Mouse (Mus musculus) heart, embryonic 11.5 days (tissue): ENCODE results near the gene Igsf11. TPM values are rescaled to one million over a fixed set of nuclear protein-coding genes. Genes with fewer than 3 reads are reported as not detected.

Experiments used
- ATAC-seq: fragments of 200-750 bp; cut with Nextera tagmentation; replicated peaks from 2 replicates; pipeline ENCODE4 v1.8.0; 2017; ENCODE audit warnings: moderate library complexity; ENCODE audit not compliant: insufficient number of reproducible peaks, low FRiP score, low TSS enrichment
- H3K27ac ChIP-seq: fragments of 300-500 bp; sonication (generic); 2 replicates; pipeline ENCODE4 v1.5.1; 2014; ENCODE audit warnings: mild to moderate bottlenecking, low read depth, low read length
- H3K27me3 ChIP-seq: fragments of 300-500 bp; sonication (generic); 2 replicates; pipeline ENCODE4 v1.6.1; 2014; ENCODE audit warnings: mild to moderate bottlenecking, low read length, mixed read lengths; ENCODE audit not compliant: control insufficient read depth, insufficient read depth
- H3K36me3 ChIP-seq: fragments of 300-500 bp; sonication (generic); 2 replicates; pipeline ENCODE4 v1.6.1; 2014; ENCODE audit warnings: mild to moderate bottlenecking, low read length, moderate library complexity, mixed read lengths; ENCODE audit not compliant: control insufficient read depth, insufficient read depth
- H3K4me1 ChIP-seq: fragments of 300-500 bp; sonication (generic); 2 replicates; pipeline ENCODE4 v1.6.1; 2014; ENCODE audit warnings: low read length; ENCODE audit not compliant: control insufficient read depth, insufficient read depth
- H3K4me2 ChIP-seq: fragments of 300-500 bp; sonication (generic); 2 replicates; pipeline ENCODE4 v1.6.1; 2014; ENCODE audit warnings: mild to moderate bottlenecking, moderate library complexity
- H3K4me3 ChIP-seq: fragments of 300-500 bp; sonication (generic); 2 replicates; pipeline ENCODE4 v1.5.1; 2014; ENCODE audit warnings: low read depth, low read length
- H3K9ac ChIP-seq: fragments of 300-500 bp; sonication (generic); 2 replicates; pipeline ENCODE4 v1.6.1; 2014; ENCODE audit warnings: mild to moderate bottlenecking, low read depth, low read length, moderate library complexity
- H3K9me3 ChIP-seq: fragments of 300-500 bp; sonication (generic); replicated peaks from 2 replicates; pipeline ENCODE4 v1.6.1; 2016; ENCODE audit warnings: low read length; ENCODE audit not compliant: control insufficient read depth
- WGBS: fragments of 180-500 bp; shearing (Covaris S2); extraction: QIAGEN DNeasy Blood & Tissue Kit; methylation state at CpG from one replicate; pipeline ENCODE4 v1.1.7; 2014; ENCODE audit not compliant: insufficient replicate concordance; 5-methylcytosine and 5-hydroxymethylcytosine counted together
- polyA plus RNA-seq: library from polyadenylated mRNA; unstranded; fragments of >200 nt; fragmentation: Nextera tagmentation; extraction: Ambion mirVana; gene quantifications from 2 replicates; pipeline ENCODE4 v1.2.1, GENCODE M21; 2014

The Igsf11 gene
- polyA plus RNA-seq, 1 experiment from 2014 or later, result 0.23 TPM

DNA sequence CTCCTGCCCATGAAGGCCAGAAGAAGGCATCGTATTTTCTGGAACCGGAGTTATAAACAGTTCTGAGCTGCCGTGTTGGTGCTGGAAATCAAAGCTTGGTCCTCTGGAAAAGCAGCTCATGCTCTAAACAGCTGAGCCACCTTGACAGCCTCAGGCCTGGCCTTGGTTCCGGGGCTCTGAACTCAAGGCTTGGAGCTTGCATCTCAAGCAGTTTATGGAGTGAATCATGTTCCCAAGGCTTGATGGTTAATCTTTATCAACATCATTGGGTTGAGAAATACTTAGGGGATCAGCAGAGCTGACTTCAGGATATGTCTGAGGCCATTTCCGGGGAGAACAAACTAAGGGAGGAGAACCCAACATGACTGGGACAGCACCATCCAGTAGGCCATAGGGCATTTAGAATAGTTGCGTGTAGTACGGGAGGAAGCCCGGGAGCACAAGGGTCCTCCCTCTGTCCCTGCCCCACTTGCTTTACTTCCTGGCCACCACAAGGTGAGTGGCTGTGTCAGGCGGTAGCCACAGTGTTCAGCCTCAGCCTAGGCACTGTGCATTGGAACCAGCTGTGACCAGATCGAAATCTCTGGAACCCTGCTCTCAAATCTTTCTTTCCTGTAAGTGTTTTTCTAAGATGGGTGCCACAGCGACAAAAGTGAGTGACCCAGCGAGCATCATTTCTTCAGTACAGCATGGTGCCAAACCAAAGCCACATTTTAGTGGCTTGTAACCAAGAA, 23.7 kb downstream of the Igsf11 start:
- Histone ChIP-seq H3K36me3 (no peaks in the 10 kb centered on the region), H3K4me3 (no peak overlapping the region), H3K4me2 (no peak overlapping the region), H3K27ac (no peak overlapping the region), H3K9me3 (no peaks in the 10 kb centered on the region), H3K9ac (no peak overlapping the region), H3K27me3 (no peaks in the 10 kb centered on the region), H3K4me1 (no peaks in the 10 kb centered on the region)
- 82% methylated on average over 12 of the region's 12 CpGs for WGBS
- no peak for ATAC-seq

DNA sequence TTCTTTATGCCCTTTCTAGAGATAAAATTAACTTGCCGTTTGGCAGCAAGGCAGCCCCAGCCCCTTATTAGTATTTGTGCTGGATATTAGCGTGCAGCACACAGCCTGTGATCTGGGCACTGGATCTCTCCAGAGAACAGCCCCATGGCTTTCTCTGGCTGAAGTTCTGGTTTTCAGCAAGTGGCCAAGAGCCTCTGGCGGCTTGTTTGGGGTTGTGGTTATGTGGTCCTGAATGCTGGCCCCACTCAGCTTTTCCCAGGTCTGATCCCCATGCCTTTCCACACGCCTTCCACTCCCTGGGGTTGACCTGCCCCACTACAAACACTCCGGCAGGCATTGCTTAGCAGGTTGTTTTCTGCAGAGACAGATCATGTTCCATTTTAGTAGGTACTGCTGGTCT, 24.4 kb downstream of the Igsf11 start:
- H3K36me3 ChIP-seq, result no peaks in the 10 kb centered on the region
- no peak overlapping the region for H3K4me2 ChIP-seq
- no peak overlapping the region for H3K27ac ChIP-seq
- no peak overlapping the region for H3K9ac ChIP-seq
- no peaks in the 10 kb centered on the region for H3K9me3 ChIP-seq
- H3K4me3 ChIP-seq, result no peak overlapping the region
- 75% methylated on average over 5 of the region's 5 CpGs for WGBS
- H3K4me1 ChIP-seq, result no peaks in the 10 kb centered on the region
- ATAC-seq, result no peak
- H3K27me3 ChIP-seq, result no peaks in the 10 kb centered on the region

GRCm38 (mm10) chr16:38918121-38918520, 25.6 kb downstream of the Igsf11 start:
- no peak overlapping the region for H3K27ac ChIP-seq
- WGBS, result 84% methylated on average over 2 of the region's 2 CpGs
- H3K9me3 ChIP-seq, result no peaks in the 10 kb centered on the region
- ATAC-seq, result no peak
- H3K4me2 ChIP-seq, result no peak overlapping the region
- H3K4me1 ChIP-seq, result no peaks in the 10 kb centered on the region
- H3K36me3 ChIP-seq, result no peaks in the 10 kb centered on the region
- H3K4me3 ChIP-seq, result no peak overlapping the region
- H3K27me3 ChIP-seq, result no peaks in the 10 kb centered on the region
- no peak overlapping the region for H3K9ac ChIP-seq

- no peaks in the 10 kb centered on the region for H3K27me3 ChIP-seq
- no peak overlapping the region for H3K4me2 ChIP-seq
- 81% methylated on average over 5 of the region's 5 CpGs for WGBS
These were observed 28.0 kb downstream of the Igsf11 start for GRCm38 (mm10) chr16:38920488-38920887.

DNA sequence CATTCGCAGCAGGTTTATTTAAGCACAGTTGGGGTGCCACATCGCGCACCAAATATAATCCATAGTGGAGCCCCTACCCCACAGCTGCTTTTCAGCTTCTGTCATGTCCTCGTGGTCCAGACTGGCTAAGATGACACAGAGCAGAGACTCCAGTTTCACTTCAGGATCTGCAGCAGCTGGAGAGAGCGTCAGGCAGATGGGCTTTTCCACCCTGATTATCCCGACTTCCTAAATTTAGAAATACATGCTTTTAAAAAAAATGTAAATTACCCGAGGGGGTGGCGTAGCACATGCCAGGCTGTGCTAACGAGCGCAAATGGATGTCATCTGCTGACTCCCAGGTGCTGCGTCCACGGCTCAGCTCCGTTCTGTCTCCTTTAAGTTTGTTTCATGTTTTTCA, 32.5 kb downstream of the Igsf11 start:
- peak overlapping the region; percentile 17 for H3K4me2 ChIP-seq
- 56% methylated on average over 13 of the region's 13 CpGs for WGBS

More at GRCm38 (mm10) chr16:38920488-38920887, 28.0 kb downstream of the Igsf11 start:
- H3K4me1 ChIP-seq, result no peaks in the 10 kb centered on the region
- H3K9ac ChIP-seq, result no peak overlapping the region
- H3K36me3 ChIP-seq, result no peaks in the 10 kb centered on the region
- H3K27ac ChIP-seq, result no peak overlapping the region
- no peak for ATAC-seq
- no peaks in the 10 kb centered on the region for H3K9me3 ChIP-seq
- H3K4me3 ChIP-seq, result no peak overlapping the region

DNA sequence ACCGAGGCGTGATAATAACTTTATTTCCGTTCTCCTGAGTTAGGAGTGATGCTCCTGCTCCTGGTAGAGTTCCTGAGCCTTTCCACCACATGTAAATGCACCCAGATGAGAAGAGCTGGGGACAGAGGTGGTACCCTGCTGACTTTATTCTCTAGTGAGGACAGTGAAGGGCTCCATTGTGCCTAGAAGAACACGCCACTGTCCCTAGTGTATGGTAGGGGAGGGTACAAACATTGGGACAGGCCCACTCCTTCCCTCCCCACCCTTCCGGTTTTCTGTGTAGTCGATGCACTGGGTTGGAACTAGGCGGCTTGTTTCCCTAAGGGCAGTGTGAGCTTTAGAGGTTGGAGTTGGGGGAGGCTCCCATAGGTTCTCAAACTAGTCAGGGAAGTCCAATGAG, 36.3 kb downstream of the Igsf11 start:
- Histone ChIP-seq H3K27me3 (no peaks in the 10 kb centered on the region), H3K36me3 (no peaks in the 10 kb centered on the region), H3K4me3 (no peak overlapping the region), H3K9ac (no peak overlapping the region), H3K27ac (no peak overlapping the region), H3K4me2 (no peak overlapping the region), H3K9me3 (no peaks in the 10 kb centered on the region), H3K4me1 (no peaks in the 10 kb centered on the region)
- 80% methylated on average over 7 of the region's 7 CpGs for WGBS
- ATAC-seq, result no peak

More for the DNA sequence above, 32.5 kb downstream of the Igsf11 start:
- Histone ChIP-seq H3K27ac (no peak overlapping the region), H3K4me1 (no peaks in the 10 kb centered on the region), H3K27me3 (no peaks in the 10 kb centered on the region), H3K9ac (no peak overlapping the region), H3K9me3 (no peaks in the 10 kb centered on the region), H3K4me3 (no peak overlapping the region), H3K36me3 (no peaks in the 10 kb centered on the region)
- ATAC-seq, result no peak

- no peaks in the 10 kb centered on the region for H3K27me3 ChIP-seq
- no peaks in the 10 kb centered on the region for H3K36me3 ChIP-seq
- no peak overlapping the region for H3K4me2 ChIP-seq
- no peaks in the 10 kb centered on the region for H3K9me3 ChIP-seq
- ATAC-seq, result no peak
- H3K9ac ChIP-seq, result no peak overlapping the region
- H3K4me3 ChIP-seq, result no peak overlapping the region
- no peak overlapping the region for H3K27ac ChIP-seq
- 63% methylated on average over 6 of the region's 6 CpGs for WGBS
- H3K4me1 ChIP-seq, result no peaks in the 10 kb centered on the region
These were observed 39.0 kb downstream of the Igsf11 start for GRCm38 (mm10) chr16:38931519-38931918.

DNA sequence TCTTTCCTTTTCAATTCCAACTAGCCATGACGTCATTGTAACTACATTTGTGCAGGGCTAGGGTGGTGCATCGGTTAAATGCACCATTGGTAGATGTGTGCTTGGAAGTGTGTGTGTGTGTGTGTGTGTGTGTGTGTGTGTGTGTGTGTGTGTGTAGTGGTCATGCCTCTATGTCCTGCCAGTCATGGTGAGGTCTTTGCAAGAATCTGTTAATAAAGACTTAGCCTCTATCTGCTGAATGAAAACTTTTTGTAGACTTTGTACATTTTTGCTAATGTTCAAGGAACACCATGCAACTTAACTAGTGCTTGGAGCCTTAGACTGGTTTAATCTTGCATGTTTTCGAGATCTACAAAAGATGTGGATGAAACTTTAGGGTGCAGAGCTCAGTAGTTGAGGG, 48.3 kb downstream of the Igsf11 start:
- H3K27ac ChIP-seq, result no peak overlapping the region
- H3K27me3 ChIP-seq, result no peaks in the 10 kb centered on the region
- no peak overlapping the region for H3K4me3 ChIP-seq
- no peak overlapping the region for H3K9ac ChIP-seq
- 86% methylated on average over 3 of the region's 3 CpGs for WGBS
- peaks cover 10% of the 10 kb centered on the region for H3K4me1 ChIP-seq
- no peak overlapping the region for H3K4me2 ChIP-seq
- ATAC-seq, result no peak
- no peaks in the 10 kb centered on the region for H3K9me3 ChIP-seq
- no peaks in the 10 kb centered on the region for H3K36me3 ChIP-seq

DNA sequence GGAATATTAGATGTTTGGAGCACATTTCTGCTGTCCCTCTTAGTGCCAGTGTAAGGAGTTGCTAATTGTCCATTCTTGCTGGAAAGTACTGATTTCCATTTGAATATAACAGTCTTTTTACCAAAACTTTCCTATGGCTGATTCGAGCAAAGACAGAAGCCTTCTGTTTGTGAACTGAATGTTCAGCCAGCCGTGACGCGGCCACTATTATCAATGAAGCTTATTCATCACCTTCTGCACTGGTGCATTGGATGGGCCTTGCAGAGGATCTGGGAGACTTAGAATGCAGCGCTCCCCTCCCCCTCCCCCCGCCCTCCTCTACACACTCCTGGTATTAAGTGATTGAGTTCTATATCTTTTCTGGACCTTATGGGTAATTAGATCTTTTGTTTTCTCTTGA, 48.8 kb downstream of the Igsf11 start:
- H3K4me3 ChIP-seq, result no peak overlapping the region
- no peaks in the 10 kb centered on the region for H3K36me3 ChIP-seq
- peaks cover 10% of the 10 kb centered on the region for H3K4me1 ChIP-seq
- no peaks in the 10 kb centered on the region for H3K27me3 ChIP-seq
- 73% methylated on average over 6 of the region's 6 CpGs for WGBS
- no peak overlapping the region for H3K9ac ChIP-seq
- no peak for ATAC-seq
- no peak overlapping the region for H3K27ac ChIP-seq
- no peak overlapping the region for H3K4me2 ChIP-seq
- no peaks in the 10 kb centered on the region for H3K9me3 ChIP-seq
